Mouse (Mus musculus) bone marrow macrophage, adult 2 months (primary cell): ENCODE data around the gene Ube2e1.

ENCODE experiments used
- CTCF ChIP-seq: IDR thresholded peaks from 2 replicates; pipeline ENCODE4 v1.5.1; 2012; ENCODE audit warnings: low read depth, mild to moderate bottlenecking, low read length, moderate library complexity
- POLR2A ChIP-seq: IDR thresholded peaks from 2 replicates; pipeline ENCODE4 v1.6.1; 2012; ENCODE audit warnings: mild to moderate bottlenecking, low read depth, low read length, borderline replicate concordance

DNA sequence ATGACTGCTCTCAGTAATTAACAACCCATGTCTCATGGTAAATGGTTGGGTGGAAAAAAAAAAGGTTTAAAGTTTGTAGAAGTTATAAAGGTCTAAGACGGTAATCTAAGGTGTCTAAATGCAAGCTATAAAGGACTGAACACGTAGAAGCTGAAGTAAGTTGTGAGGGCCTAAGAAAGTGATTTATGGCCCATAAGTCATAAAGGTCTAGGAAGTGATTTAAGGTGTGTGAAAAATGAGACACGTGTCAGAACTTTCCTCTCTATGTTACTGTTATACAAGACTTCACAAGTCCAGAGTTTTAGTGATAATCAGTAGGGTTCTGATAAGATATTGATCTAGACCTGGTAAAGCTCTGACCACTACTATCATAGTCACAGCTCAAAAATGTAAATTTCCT lies 32.7 kb upstream of the Ube2e1 start:
- TF ChIP-seq CTCF (no peak), POLR2A (no peak)
